31 mouse cellular contexts compared by ENCODE assay signal in genomic region chr1:166293086-166293485, GRCm38 (mm10). TPM values are rescaled to one million over a fixed set of nuclear protein-coding genes. Genes with fewer than 3 reads are reported as not detected.
"Had no signal": no experiment of that assay in that cellular context is flagged by ENCODE, and none has a peak within 500 bp of the region (broad histone marks: within the 10 kb centered on the region; RNA-seq: fewer than 3 reads in every experiment).

No protein-coding gene starts in this region.

- ATAC-seq: inflammation-experienced regulatory T-cells, adult 6 months; intestine, embryonic 15.5 days; intestine, postnatal 0 days had no signal

- H3K9me3 ChIP-seq: heart, embryonic 10.5 days; heart, embryonic 12.5 days; hindbrain, embryonic 10.5 days; hindbrain, embryonic 12.5 days; hindbrain, embryonic 15.5 days; intestine, embryonic 15.5 days; limb, embryonic 10.5 days; limb, embryonic 12.5 days; liver, embryonic 13.5 days; liver, embryonic 15.5 days had no signal

- H3K4me2 ChIP-seq: heart, embryonic 12.5 days; hindbrain, embryonic 12.5 days; hindbrain, embryonic 15.5 days; intestine, embryonic 15.5 days; limb, embryonic 12.5 days; liver, embryonic 13.5 days; liver, embryonic 15.5 days had no signal

- H3K27me3 ChIP-seq: hindbrain, embryonic 12.5 days; hindbrain, embryonic 15.5 days; intestine, embryonic 15.5 days; limb, embryonic 12.5 days; liver, embryonic 15.5 days had no signal

- DNase-seq: gastrocnemius, adult 2 months; gastrocnemius, postnatal 10 days; gastrocnemius, postnatal 25 days; heart, adult 18-20 months; heart, postnatal 10 days; heart, postnatal 4 days; kidney, adult 18-20 months; kidney, adult 8-10 months; kidney, postnatal 10 days; kidney, postnatal 25 days; kidney, postnatal 4 days; liver, embryonic 13.5 days had no signal

- H3K4me3 ChIP-seq: gastrocnemius, adult 2 months; heart, embryonic 10.5 days; heart, embryonic 12.5 days; hindbrain, embryonic 10.5 days; hindbrain, embryonic 12.5 days; hindbrain, embryonic 15.5 days; intestine, embryonic 15.5 days; layer of hippocampus, adult 2 months; left cerebral cortex, adult 2 months; limb, embryonic 10.5 days; limb, embryonic 12.5 days; liver, embryonic 13.5 days; liver, embryonic 15.5 days had no signal

- H3K4me1 ChIP-seq: heart, embryonic 10.5 days; heart, embryonic 12.5 days; hindbrain, embryonic 10.5 days; hindbrain, embryonic 15.5 days; intestine, embryonic 15.5 days; limb, embryonic 12.5 days; liver, embryonic 13.5 days; liver, embryonic 15.5 days had no signal

- H3K27ac ChIP-seq: gastrocnemius, adult 2 months; heart, embryonic 10.5 days; hindbrain, embryonic 10.5 days; hindbrain, embryonic 12.5 days; hindbrain, embryonic 15.5 days; intestine, embryonic 15.5 days; layer of hippocampus, adult 2 months; left cerebral cortex, adult 2 months; limb, embryonic 10.5 days; limb, embryonic 12.5 days; liver, embryonic 13.5 days; liver, embryonic 15.5 days had no signal

- H3K36me3 ChIP-seq: heart, embryonic 10.5 days; heart, embryonic 12.5 days; hindbrain, embryonic 12.5 days; hindbrain, embryonic 15.5 days; intestine, embryonic 15.5 days; limb, embryonic 10.5 days; limb, embryonic 12.5 days; liver, embryonic 13.5 days; liver, embryonic 15.5 days had no signal

- H3K9ac ChIP-seq: heart, embryonic 12.5 days; hindbrain, embryonic 12.5 days; hindbrain, embryonic 15.5 days; intestine, embryonic 15.5 days; limb, embryonic 12.5 days; liver, embryonic 13.5 days; liver, embryonic 15.5 days had no signal

RNA-seq across cellular contexts. Expression of gene Ildr2, which starts 39.1 kb away (rescaled TPM):
- total RNA-seq: granulocyte monocyte progenitor cell, adult 5-6 weeks had no signal
- polyA plus RNA-seq: inflammation-experienced regulatory T-cells, adult 6 months had no signal

RNA-seq across cellular contexts. Expression of gene Mael, which starts 54.5 kb away (rescaled TPM):
- total RNA-seq: gastrocnemius, adult 2 months; gastrocnemius, postnatal 10 days; gastrocnemius, postnatal 25 days; granulocyte monocyte progenitor cell, adult 5-6 weeks; heart, adult 18-20 months; heart, adult 8-10 months; heart, postnatal 10 days; heart, postnatal 25 days; heart, postnatal 4 days; layer of hippocampus, adult 2 months; left cerebral cortex, adult 2 months; left cerebral cortex, postnatal 14 days had no signal
- polyA plus RNA-seq: heart, embryonic 12.5 days; heart, embryonic 14.5 days; hindbrain, embryonic 12.5 days; inflammation-experienced regulatory T-cells, adult 6 months; intestine, embryonic 15.5 days; intestine, postnatal 0 days; kidney, embryonic 14.5 days; limb, embryonic 12.5 days; liver, embryonic 13.5 days had no signal
